Mouse (Mus musculus) heart, embryonic 10.5 days (tissue): ENCODE measurements around the gene Sfrp2. TPM values are rescaled to one million over a fixed set of nuclear protein-coding genes. Genes with fewer than 3 reads are reported as not detected.

ENCODE experiments used
- DNase-seq: peaks from one replicate; pipeline ENCODE4 v3.0.0-alpha.2; 2017; ENCODE audit warnings: low spot score
- H3K27ac ChIP-seq: fragments of 300-500 bp; sonication (generic); 2 replicates; pipeline ENCODE4 v1.5.1; 2016; ENCODE audit warnings: mild to moderate bottlenecking
- H3K27me3 ChIP-seq: fragments of 300-500 bp; sonication (generic); 2 replicates; pipeline ENCODE4 v1.6.1; 2016; ENCODE audit warnings: mild to moderate bottlenecking; ENCODE audit not compliant: poor library complexity, insufficient read depth, severe bottlenecking
- H3K36me3 ChIP-seq: fragments of 300-500 bp; sonication (generic); 2 replicates; pipeline ENCODE4 v1.6.1; 2016; ENCODE audit warnings: mild to moderate bottlenecking, moderate library complexity
- H3K4me1 ChIP-seq: fragments of 300-500 bp; sonication (generic); 2 replicates; pipeline ENCODE4 v1.6.1; 2016; ENCODE audit warnings: mild to moderate bottlenecking
- H3K4me3 ChIP-seq: fragments of 300-500 bp; sonication (generic); 2 replicates; pipeline ENCODE4 v1.5.1; 2016; ENCODE audit warnings: mild to moderate bottlenecking, moderate library complexity
- H3K9me3 ChIP-seq: fragments of 300-500 bp; sonication (generic); 2 replicates; pipeline ENCODE4 v1.6.1; 2016; ENCODE audit warnings: mild to moderate bottlenecking, moderate library complexity
- WGBS: fragments of 180-500 bp; shearing (Covaris S2); methylation state at CpG from one replicate; pipeline ENCODE4 v1.1.7; 2016; 5-methylcytosine and 5-hydroxymethylcytosine counted together
- polyA plus RNA-seq: library from polyadenylated mRNA; unstranded; fragments of >200 nt; fragmentation: Nextera tagmentation; extraction: Ambion mirVana; gene quantifications from 2 replicates; pipeline ENCODE4 v1.2.1, GENCODE M21; 2016

Gene Sfrp2
- polyA plus RNA-seq, 1 experiment from 2014 or later = 27.2 TPM

DNA sequence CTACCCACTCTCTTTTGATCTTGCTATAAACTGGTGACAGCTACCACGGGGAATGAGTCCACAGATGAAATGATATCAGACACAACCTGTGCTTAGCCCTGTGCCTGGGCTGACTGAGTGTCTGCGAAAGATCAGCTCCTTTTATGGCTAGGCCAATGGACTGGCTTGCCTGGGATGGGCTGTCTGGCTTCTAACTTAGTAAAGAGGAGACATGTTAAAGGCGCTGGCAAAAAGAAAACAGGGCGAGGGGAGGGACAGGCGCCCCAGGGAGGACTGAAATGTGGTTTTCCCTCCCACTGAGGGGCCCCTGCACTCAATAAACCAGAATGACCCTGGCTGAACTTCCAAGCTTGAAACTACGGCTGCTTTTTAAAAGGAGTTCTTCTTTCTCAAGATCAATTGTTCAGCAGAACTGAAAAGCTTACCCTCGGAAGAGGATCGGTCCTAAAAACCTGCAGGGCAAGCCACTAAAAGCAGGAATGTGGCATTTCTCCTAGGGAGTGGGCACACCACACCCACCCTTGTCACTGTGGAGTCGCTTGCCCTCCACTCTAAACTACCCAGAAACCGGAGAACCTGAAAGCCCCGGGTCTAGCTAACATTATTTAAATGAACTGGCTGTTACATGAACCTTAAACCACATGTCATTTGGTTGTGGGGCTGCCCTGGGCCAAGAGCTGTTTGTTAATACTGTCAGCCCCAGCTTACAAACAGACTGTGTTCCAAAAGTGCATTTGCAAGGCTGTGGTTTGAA is 17.8 kb downstream of the Sfrp2 start:
- Histone ChIP-seq H3K9me3 (no peaks in the 10 kb centered on the region), H3K4me1 (peaks cover 19% of the 10 kb centered on the region), H3K27me3 (peaks cover 13% of the 10 kb centered on the region), H3K36me3 (no peaks in the 10 kb centered on the region), H3K4me3 (no peak overlapping the region), H3K27ac (peak overlapping the region; percentile 73)
- WGBS = 28% methylated on average over 11 of the region's 11 CpGs
- peak; percentile 75 for DNase-seq

- Histone ChIP-seq H3K27me3 (peaks cover 20% of the 10 kb centered on the region), H3K27ac (0 out of 2 replicates have a peak overlapping the region, but pooled peaks have one; percentile 31), H3K36me3 (no peaks in the 10 kb centered on the region), H3K9me3 (no peaks in the 10 kb centered on the region), H3K4me1 (peaks cover 24% of the 10 kb centered on the region), H3K4me3 (no peak overlapping the region)
- DNase-seq = peak; percentile 58
- 80% methylated on average over 3 of the region's 3 CpGs for WGBS
These were observed 18.6 kb downstream of the Sfrp2 start for GRCm38 (mm10) chr3:83784726-83785125.

DNA sequence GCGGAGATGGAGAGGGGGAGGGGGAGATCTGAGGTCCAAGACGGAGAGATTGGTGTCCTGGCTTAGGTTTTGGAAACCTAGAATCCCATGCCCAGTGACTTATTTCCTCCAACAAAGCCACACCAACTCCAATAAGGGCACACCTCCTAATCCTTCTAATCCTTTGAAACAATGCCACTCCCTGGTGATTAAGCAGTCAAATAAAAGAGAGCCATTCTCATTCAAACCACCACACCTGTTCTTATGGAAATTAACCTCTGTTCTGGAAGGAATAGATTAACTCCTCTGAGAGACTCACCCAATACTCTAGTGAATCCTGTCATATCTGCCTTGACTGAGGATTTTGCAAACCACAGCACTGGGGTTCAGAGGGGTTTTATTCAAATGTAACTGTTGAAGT is 21.0 kb downstream of the Sfrp2 start:
- Histone ChIP-seq H3K4me3 (no peak overlapping the region), H3K4me1 (peaks cover 28% of the 10 kb centered on the region), H3K9me3 (no peaks in the 10 kb centered on the region), H3K36me3 (no peaks in the 10 kb centered on the region), H3K27ac (no peak overlapping the region), H3K27me3 (peaks cover 25% of the 10 kb centered on the region)
- DNase-seq = peak; percentile 20
- 82% methylated on average over 2 of the region's 2 CpGs for WGBS

GRCm38 (mm10) chr3:83787776-83788305 is 21.7 kb downstream of the Sfrp2 start:
- Histone ChIP-seq H3K9me3 (no peaks in the 10 kb centered on the region), H3K27ac (no peak overlapping the region), H3K4me3 (no peak overlapping the region), H3K27me3 (peaks cover 25% of the 10 kb centered on the region), H3K4me1 (peaks cover 28% of the 10 kb centered on the region), H3K36me3 (no peaks in the 10 kb centered on the region)
- 77% methylated on average over 7 of the region's 7 CpGs for WGBS
- peak; percentile 41 for DNase-seq

GRCm38 (mm10) chr3:83789651-83790451 is 23.7 kb downstream of the Sfrp2 start:
- peaks cover 13% of the 10 kb centered on the region for H3K4me1 ChIP-seq
- peak overlapping the region; percentile 85 for H3K27ac ChIP-seq
- H3K36me3 ChIP-seq = no peaks in the 10 kb centered on the region
- peaks cover 25% of the 10 kb centered on the region for H3K27me3 ChIP-seq
- DNase-seq = peak; percentile 75
- WGBS = 2% methylated on average over 44 of the region's 44 CpGs
- peak overlapping the region; percentile 83 for H3K4me3 ChIP-seq
- H3K9me3 ChIP-seq = no peaks in the 10 kb centered on the region

DNA sequence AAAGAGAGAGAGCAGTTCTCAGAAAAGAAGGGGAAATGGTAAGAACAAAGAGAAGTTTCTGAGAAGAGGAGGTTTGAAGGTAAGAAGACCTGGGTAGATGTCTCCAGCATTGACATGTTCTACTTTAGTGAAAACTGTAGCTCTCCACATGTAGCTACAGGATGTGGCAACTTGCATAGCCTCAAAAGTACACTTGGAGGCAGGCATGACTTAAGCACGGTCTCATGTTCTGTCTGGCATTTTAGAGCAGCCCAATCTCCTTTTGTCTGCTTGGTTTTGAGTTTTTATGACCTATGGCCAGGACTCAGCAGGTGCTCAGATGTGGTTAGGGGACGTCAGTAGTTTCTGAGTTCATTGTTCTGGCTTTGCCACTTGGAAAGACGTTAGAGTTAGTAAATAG is 25.3 kb downstream of the Sfrp2 start:
- H3K36me3 ChIP-seq = no peaks in the 10 kb centered on the region
- WGBS = 70% methylated on average over 3 of the region's 3 CpGs
- H3K4me1 ChIP-seq = 0 out of 2 replicates have a peak, but pooled peaks cover 10% of the 10 kb centered on the region
- no peak overlapping the region for H3K4me3 ChIP-seq
- DNase-seq = peak; percentile 27
- no peaks in the 10 kb centered on the region for H3K9me3 ChIP-seq
- no peak overlapping the region for H3K27ac ChIP-seq
- H3K27me3 ChIP-seq = peaks cover 25% of the 10 kb centered on the region

DNA sequence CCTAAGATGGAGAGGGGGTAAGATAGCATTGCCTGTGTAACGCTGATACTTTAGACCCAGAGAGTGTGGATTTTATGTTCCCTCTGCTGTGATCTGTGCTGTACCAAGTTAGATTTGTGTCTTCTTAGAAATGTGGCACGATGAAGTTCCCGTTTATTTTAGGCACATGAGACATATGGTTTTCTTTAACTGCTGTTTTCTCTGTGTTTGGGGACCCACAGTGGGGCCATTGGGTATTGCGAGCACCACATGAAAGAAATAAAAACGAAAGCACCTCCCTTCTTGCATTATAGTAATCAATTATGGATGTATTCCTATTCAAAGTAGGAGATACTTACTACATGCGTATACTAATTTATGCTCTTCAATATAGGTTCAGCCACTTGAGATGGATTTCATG is 31.0 kb downstream of the Sfrp2 start:
- H3K36me3 ChIP-seq = no peaks in the 10 kb centered on the region
- DNase-seq = peak; percentile 7
- H3K9me3 ChIP-seq = no peaks in the 10 kb centered on the region
- H3K27me3 ChIP-seq = no peaks in the 10 kb centered on the region
- no peak overlapping the region for H3K4me3 ChIP-seq
- no peak overlapping the region for H3K27ac ChIP-seq
- WGBS = 75% methylated on average over 6 of the region's 6 CpGs
- H3K4me1 ChIP-seq = 0 out of 2 replicates have a peak, but pooled peaks cover 3% of the 10 kb centered on the region

DNA sequence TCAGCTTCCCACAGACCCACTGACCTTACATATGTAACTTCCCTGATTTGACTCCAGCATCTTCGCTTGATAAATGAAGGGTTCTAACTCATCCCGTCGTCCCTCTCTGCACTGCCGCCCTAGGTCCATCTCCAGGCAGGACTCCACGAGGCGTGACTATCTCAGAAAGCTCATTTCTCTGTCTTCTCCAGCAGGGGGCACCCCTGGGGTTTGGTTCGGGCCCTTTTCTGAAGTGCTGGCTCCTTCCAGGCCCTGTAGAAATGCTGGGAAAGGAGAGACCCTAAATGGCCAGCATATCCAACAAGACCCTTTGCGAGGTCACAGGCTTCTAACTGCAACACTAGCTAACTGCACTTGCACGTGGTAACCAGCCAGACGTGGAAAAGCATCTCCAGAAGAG is 31.7 kb downstream of the Sfrp2 start:
- Histone ChIP-seq H3K27ac (no peak overlapping the region), H3K9me3 (no peaks in the 10 kb centered on the region), H3K36me3 (no peaks in the 10 kb centered on the region), H3K27me3 (no peaks in the 10 kb centered on the region), H3K4me3 (0 out of 2 replicates have a peak overlapping the region, but pooled peaks have one; percentile 1), H3K4me1 (0 out of 2 replicates have a peak, but pooled peaks cover 3% of the 10 kb centered on the region)
- WGBS = 9% methylated on average over 10 of the region's 10 CpGs
- DNase-seq = peak; percentile 81

- WGBS = 83% methylated on average over 7 of the region's 7 CpGs
These were observed 33.4 kb downstream of the Sfrp2 start for GRCm38 (mm10) chr3:83799486-83799885.

GRCm38 (mm10) chr3:83801649-83802155 is 35.6 kb downstream of the Sfrp2 start:
- Histone ChIP-seq H3K9me3 (no peaks in the 10 kb centered on the region), H3K27me3 (no peaks in the 10 kb centered on the region), H3K36me3 (no peaks in the 10 kb centered on the region), H3K27ac (no peak overlapping the region), H3K4me3 (no peak overlapping the region), H3K4me1 (0 out of 2 replicates have a peak, but pooled peaks cover 3% of the 10 kb centered on the region)
- WGBS = 93% methylated on average over 4 of the region's 4 CpGs
- DNase-seq = peak; percentile 54

More at GRCm38 (mm10) chr3:83799486-83799885, 33.4 kb downstream of the Sfrp2 start:
- Histone ChIP-seq H3K36me3 (no peaks in the 10 kb centered on the region), H3K27me3 (no peaks in the 10 kb centered on the region), H3K4me1 (0 out of 2 replicates have a peak, but pooled peaks cover 3% of the 10 kb centered on the region), H3K4me3 (no peak overlapping the region), H3K9me3 (no peaks in the 10 kb centered on the region), H3K27ac (no peak overlapping the region)
- peak; percentile 13 for DNase-seq

DNA sequence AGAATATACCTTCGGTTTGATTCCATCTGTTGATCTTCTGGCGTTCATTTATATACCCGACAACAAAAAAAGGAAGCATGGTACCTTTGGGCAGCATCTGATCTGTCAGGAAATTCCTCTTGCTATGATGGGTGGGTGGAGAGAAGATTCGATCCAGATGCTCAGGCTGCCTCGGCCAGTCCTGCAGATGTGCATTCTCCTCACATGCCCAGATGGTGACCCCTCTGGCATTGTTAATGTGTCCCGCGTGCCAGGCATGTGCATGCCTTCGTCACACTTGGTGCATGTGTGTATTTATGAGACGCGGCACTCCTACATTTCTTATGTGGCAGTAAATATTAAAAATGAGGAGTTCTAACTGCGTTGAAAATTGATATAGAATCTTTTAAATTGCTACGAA is 42.4 kb downstream of the Sfrp2 start:
- Histone ChIP-seq H3K27ac (no peak overlapping the region), H3K4me3 (no peak overlapping the region), H3K4me1 (no peaks in the 10 kb centered on the region), H3K27me3 (no peaks in the 10 kb centered on the region), H3K36me3 (no peaks in the 10 kb centered on the region), H3K9me3 (no peaks in the 10 kb centered on the region)
- WGBS = 85% methylated on average over 12 of the region's 12 CpGs
- no peak for DNase-seq

DNA sequence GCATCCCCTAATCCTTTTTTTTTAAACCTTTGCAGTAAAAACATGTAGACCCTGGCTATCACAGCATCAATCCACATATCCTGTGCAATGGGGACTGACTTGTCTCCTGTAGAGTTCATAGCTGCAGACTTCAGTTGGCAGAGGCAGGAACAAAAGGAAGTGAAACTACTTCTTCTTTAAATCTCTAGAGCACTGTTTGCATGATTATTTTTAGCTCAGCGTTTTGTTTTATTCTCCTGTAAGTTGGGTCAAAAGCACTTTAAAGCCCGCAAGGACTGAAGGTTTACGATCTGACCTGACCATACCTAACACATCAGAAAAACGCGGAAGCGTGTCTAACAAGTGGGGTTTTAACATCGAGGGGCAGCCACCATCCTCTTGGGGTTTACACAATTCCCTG is 45.9 kb downstream of the Sfrp2 start:
- Histone ChIP-seq H3K36me3 (no peaks in the 10 kb centered on the region), H3K4me1 (no peaks in the 10 kb centered on the region), H3K4me3 (no peak overlapping the region), H3K27me3 (no peaks in the 10 kb centered on the region), H3K9me3 (no peaks in the 10 kb centered on the region), H3K27ac (no peak overlapping the region)
- WGBS = 77% methylated on average over 7 of the region's 7 CpGs
- no peak for DNase-seq

DNA sequence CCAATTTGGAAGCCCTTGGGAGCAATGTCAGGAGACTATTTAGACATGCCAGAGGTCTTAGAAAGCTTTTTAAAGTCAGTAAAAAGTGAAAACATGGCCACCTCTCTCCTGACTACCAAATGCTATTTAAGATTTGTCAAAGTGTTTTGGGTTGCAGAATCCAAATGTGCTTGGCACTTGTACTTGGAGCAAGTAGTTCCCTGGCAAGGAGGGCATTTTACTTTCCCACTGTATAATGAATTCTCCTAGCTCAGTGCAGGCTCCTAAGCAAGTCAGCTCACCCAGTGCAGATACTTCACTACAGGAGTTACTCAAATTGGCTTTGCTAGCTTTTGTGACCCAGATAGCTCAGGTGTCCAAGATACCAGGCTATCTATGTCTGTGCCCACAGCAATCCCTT is 46.7 kb downstream of the Sfrp2 start:
- no peak overlapping the region for H3K4me3 ChIP-seq
- no peaks in the 10 kb centered on the region for H3K4me1 ChIP-seq
- no peaks in the 10 kb centered on the region for H3K27me3 ChIP-seq
- DNase-seq = no peak
- H3K27ac ChIP-seq = no peak overlapping the region
- no peaks in the 10 kb centered on the region for H3K9me3 ChIP-seq
- H3K36me3 ChIP-seq = no peaks in the 10 kb centered on the region
